Mouse (Mus musculus) intestine, postnatal 0 days (tissue): ENCODE data around the gene Six5. TPM values are rescaled to one million over a fixed set of nuclear protein-coding genes. Genes with fewer than 3 reads are reported as not detected.

Experiments
- ATAC-seq: fragments of 200-750 bp; cut with Nextera tagmentation; 2 replicates; pipeline ENCODE4 v1.8.0; 2017; ENCODE audit warnings: mild to moderate bottlenecking, moderate TSS enrichment, moderate library complexity
- H3K27ac ChIP-seq: fragments of 300-500 bp; sonication (generic); 2 replicates; pipeline ENCODE4 v1.5.1; 2014; ENCODE audit warnings: mild to moderate bottlenecking, low read depth, low read length, moderate library complexity
- H3K27me3 ChIP-seq: fragments of 300-500 bp; sonication (generic); replicated peaks from 2 replicates; pipeline ENCODE4 v1.6.1; 2014; ENCODE audit warnings: low read length, mixed read lengths; ENCODE audit not compliant: control insufficient read depth, insufficient read depth
- H3K36me3 ChIP-seq: fragments of 300-500 bp; sonication (generic); 2 replicates; pipeline ENCODE4 v1.6.1; 2014; ENCODE audit warnings: mild to moderate bottlenecking, moderate library complexity; ENCODE audit not compliant: control insufficient read depth, insufficient read depth
- H3K4me1 ChIP-seq: fragments of 300-500 bp; sonication (generic); replicated peaks from 2 replicates; pipeline ENCODE4 v1.6.1; 2014; ENCODE audit warnings: antibody characterized with exemption, low read length, mixed read lengths; ENCODE audit not compliant: control insufficient read depth, insufficient read depth
- H3K4me2 ChIP-seq: fragments of 300-500 bp; sonication (generic); replicated peaks from 2 replicates; pipeline ENCODE4 v1.6.1; 2014; ENCODE audit warnings: low read depth, mild to moderate bottlenecking, moderate library complexity
- H3K4me3 ChIP-seq: fragments of 300-500 bp; sonication (generic); 2 replicates; pipeline ENCODE4 v1.5.1; 2014; ENCODE audit warnings: low read depth, low read length
- H3K9ac ChIP-seq: fragments of 300-500 bp; sonication (generic); 2 replicates; pipeline ENCODE4 v1.6.1; 2014; ENCODE audit warnings: mild to moderate bottlenecking, low read depth, low read length
- H3K9me3 ChIP-seq: fragments of 300-500 bp; sonication (generic); 2 replicates; pipeline ENCODE4 v1.6.1; 2016; ENCODE audit warnings: mixed run types; ENCODE audit not compliant: control insufficient read depth
- CTCF ChIP-seq: sonication (generic); IDR thresholded peaks from 2 replicates; pipeline ENCODE4 v1.5.1; 2016; ENCODE audit warnings: low read depth, mild to moderate bottlenecking, control low read depth, antibody characterized with exemption, moderate library complexity
- WGBS: fragments of 180-500 bp; shearing (Covaris S2); extraction: QIAGEN DNeasy Blood & Tissue Kit; methylation state at CpG from one replicate; pipeline ENCODE4 v1.1.7; 2014; 5-methylcytosine and 5-hydroxymethylcytosine counted together
- polyA plus RNA-seq: library from polyadenylated mRNA; unstranded; fragments of >200 nt; fragmentation: Nextera tagmentation; extraction: Ambion mirVana; gene quantifications from 2 replicates; pipeline ENCODE4 v1.2.1, GENCODE M21; 2015

Gene Six5
- polyA plus RNA-seq, 1 experiment from 2014 or later, result 5.1 TPM

DNA sequence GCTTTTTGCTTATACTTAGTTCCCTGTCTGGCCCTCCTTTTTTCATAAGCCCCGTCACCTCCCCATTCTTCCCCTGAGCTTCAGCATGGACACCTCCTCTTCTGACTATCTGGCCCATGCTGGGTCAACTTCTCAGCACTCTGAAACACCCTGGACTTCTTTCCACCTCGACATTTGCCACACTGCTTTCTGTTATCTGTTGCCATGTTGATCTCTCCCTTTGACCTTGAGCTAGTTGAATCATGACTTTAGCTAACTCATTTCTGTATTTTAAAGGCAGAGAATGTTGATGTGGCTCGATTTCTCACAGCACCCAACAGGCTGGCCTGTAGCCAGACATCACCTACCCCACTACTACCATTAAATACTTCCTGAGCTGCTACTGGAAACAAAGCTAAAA, 13.0 kb downstream of the Six5 start:
- H3K9me3 ChIP-seq, result no peaks in the 10 kb centered on the region
- H3K4me3 ChIP-seq, result no peak overlapping the region
- H3K4me2 ChIP-seq, result no peak overlapping the region
- no peaks in the 10 kb centered on the region for H3K36me3 ChIP-seq
- H3K27me3 ChIP-seq, result no peaks in the 10 kb centered on the region
- WGBS, result 46% methylated on average over 3 of the region's 3 CpGs
- no peak for TF ChIP-seq CTCF
- no peak overlapping the region for H3K27ac ChIP-seq
- no peak for ATAC-seq
- H3K4me1 ChIP-seq, result no peaks in the 10 kb centered on the region
- no peak overlapping the region for H3K9ac ChIP-seq

DNA sequence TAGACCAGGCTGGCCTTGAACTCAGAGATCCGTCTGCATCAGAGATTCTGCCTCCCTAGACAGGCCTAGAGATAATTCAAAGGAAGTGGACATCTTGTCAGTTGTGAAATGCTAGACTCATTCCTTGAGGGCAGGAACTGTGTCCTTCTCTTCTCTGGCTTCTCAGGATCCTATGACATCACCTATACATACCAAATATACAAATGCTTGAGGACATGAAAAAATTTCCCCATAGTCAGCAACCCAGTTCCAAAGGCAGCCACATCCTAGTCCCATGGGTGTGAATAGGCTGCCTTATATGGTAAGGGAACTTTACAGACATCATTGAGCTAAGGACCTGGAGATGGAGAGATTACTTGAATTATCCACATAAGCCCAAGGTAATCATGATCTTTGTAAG, 15.2 kb downstream of the Six5 start:
- ATAC-seq, result no peak
- H3K27ac ChIP-seq, result no peak overlapping the region
- no peak overlapping the region for H3K9ac ChIP-seq
- H3K4me1 ChIP-seq, result no peaks in the 10 kb centered on the region
- H3K4me3 ChIP-seq, result no peak overlapping the region
- H3K4me2 ChIP-seq, result no peak overlapping the region
- no peaks in the 10 kb centered on the region for H3K27me3 ChIP-seq
- no peak for TF ChIP-seq CTCF
- WGBS, result 85% methylated on average over 1 of the region's 1 CpGs
- H3K36me3 ChIP-seq, result no peaks in the 10 kb centered on the region
- no peaks in the 10 kb centered on the region for H3K9me3 ChIP-seq

DNA sequence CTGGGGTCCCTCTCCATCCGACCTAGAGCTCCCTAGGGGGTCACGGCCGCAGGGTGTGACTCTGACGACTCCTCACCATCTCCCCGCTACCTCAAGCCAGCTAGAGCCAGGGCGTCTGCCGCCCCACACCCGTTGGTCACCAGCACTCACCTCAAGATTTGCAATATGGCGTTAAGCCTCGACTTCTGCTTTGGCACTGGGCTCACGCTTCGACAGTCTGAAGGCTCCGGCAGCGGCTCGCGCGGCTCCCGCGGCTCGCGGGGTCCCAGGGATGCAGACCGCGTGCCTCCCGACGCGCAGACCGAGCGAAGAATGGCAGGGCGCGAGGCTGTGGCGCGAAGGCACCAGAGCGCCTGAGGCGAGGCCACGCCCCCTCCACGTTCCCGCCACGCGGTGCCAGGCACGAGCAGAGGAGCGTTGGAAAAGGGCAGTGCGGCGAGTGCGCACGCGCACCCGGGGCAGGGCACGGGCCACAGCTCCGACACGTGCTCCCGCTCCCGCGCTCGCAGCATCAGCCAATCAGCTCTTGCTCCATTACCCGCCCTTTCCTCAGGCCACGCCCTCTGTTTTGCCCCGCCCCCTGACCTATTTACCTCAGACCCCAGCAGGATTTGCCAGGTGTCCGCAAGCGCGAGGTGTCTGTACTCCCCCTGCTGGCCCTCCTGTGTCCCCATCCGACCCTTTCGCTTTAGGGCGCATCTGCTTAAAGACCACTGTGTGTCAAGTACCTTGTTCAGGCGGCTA, 23.8 kb downstream of the Six5 start, which contains the start of gene Gm4969:
Gene Gm4969, minus strand, starts transcription at position 341 of the 744 bp plus-strand sequence.
- peak; percentile 43 for ATAC-seq
- Histone ChIP-seq H3K4me2 (peak within 1 kb of the TSS; percentile 40), H3K9ac (no peak within 1 kb of the TSS), H3K27ac (no peak within 1 kb of the TSS), H3K9me3 (no peaks in the 10 kb centered on the region), H3K4me1 (no peaks in the 10 kb centered on the region), H3K36me3 (no peaks in the 10 kb centered on the region), H3K4me3 (0 out of 2 replicates have a peak within 1 kb of the TSS, but pooled peaks have one; percentile 3), H3K27me3 (peaks cover 4% of the 10 kb centered on the region; the same call in 1 of the 2 replicates)
- 27% methylated on average over 64 of the region's 64 CpGs for WGBS
- peak; percentile 53 for TF ChIP-seq CTCF

DNA sequence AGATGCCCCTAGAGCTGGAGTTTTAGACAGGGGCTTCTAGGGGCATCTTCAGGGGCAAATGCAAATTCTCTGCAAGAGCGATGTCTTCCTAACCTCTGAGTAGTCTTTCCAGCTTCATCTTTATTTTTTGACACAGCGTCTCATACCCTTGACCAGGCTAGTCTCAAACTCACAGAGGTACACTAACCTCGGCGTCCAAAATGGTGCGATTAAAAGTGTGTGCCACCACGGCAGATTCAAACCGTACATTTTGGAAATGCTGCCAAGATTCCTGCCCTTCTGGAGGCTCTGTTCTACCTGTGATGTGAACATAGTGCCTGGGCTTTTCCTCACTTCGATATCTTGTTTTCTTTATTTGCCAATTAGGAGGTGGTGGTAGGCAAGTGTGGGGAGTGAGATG, 24.7 kb downstream of the Six5 start:
- H3K27ac ChIP-seq, result no peak overlapping the region
- no peaks in the 10 kb centered on the region for H3K4me1 ChIP-seq
- no peak for TF ChIP-seq CTCF
- H3K9ac ChIP-seq, result no peak overlapping the region
- no peaks in the 10 kb centered on the region for H3K36me3 ChIP-seq
- WGBS, result 93% methylated on average over 8 of the region's 8 CpGs
- ATAC-seq, result 0 out of 2 replicates have a peak, but pooled peaks have one; percentile 1
- H3K9me3 ChIP-seq, result no peaks in the 10 kb centered on the region
- H3K4me3 ChIP-seq, result peak overlapping the region; percentile 62; the same call in 1 of the 2 replicates
- H3K4me2 ChIP-seq, result no peak overlapping the region
- H3K27me3 ChIP-seq, result peaks cover 4% of the 10 kb centered on the region; the same call in 1 of the 2 replicates

DNA sequence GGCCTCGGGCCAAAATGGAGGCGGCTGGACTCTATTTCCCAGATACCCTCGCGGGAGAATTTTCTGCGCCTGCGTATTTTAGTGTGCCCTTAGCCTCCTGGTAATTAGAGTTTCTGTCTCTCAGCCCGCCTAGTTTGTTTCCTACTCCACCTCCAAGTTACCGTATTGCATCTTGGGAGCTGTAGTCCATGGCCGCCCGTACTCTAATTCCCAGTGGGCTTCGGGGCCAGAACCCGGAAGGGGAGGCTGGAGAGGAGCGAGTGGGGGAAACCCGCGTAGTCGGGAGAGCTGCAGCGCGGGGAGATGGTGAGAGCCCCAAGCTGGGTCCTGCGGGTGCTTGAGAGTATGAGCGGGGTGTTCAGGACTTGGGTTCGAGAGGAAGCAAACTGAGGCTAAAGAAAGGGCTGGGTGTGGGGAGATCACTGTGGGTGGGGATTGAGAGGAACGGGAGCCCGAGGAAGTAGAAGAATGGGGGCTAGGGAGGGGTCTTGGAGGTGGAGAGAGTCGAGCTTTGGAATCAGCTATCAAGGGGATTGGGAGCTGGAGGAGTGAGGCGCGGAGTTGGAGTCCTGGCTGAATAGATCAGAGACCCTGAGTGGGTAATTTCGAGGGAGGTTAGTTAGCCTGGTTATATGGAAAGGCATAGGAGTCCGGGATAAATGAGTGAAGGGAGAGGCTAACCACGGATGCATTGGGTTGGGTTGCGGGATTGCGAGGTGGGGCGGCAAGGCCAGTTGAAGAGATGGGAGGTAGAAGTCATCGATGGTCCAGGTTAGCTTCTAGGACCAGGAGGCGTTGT, 25.4 kb downstream of the Six5 start, which contains the start of gene Fbxo46:
Gene Fbxo46, plus strand, starts transcription at position 229 of the 799 bp plus-strand sequence.
- H3K9ac ChIP-seq, result peak within 1 kb of the TSS; percentile 48
- WGBS, result 2% methylated on average over 34 of the region's 34 CpGs
- peaks cover 4% of the 10 kb centered on the region; the same call in 1 of the 2 replicates for H3K27me3 ChIP-seq
- 0 out of 2 replicates have a peak, but pooled peaks cover 3% of the 10 kb centered on the region for H3K4me1 ChIP-seq
- no peaks in the 10 kb centered on the region for H3K9me3 ChIP-seq
- no peaks in the 10 kb centered on the region for H3K36me3 ChIP-seq
- H3K4me3 ChIP-seq, result peak within 1 kb of the TSS; percentile 62
- TF ChIP-seq CTCF, result no peak
- H3K4me2 ChIP-seq, result peak within 1 kb of the TSS; percentile 79
- no peak within 1 kb of the TSS for H3K27ac ChIP-seq
- peak; percentile 91 for ATAC-seq

DNA sequence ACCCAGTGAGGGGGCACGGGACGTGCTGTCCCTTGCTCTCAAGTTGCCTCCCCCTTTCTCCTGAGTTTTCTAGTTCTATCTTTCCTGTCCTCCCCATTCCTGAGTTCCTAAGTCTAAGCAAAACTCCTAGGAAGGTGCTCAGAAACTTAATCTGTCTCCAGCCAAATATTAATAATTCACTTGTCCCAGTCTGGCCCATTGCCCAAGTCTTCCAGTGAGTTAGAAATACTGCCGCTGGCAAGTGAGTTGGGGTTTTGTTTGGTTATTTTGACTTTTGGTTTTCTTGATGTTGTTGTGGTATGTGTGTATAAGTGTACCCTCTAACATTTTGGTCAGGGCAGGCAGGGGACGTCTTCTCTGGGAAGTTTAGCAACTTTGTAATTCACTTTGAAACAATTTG, 27.3 kb downstream of the Six5 start:
- Histone ChIP-seq H3K27ac (no peak overlapping the region), H3K36me3 (no peaks in the 10 kb centered on the region), H3K9me3 (no peaks in the 10 kb centered on the region), H3K4me3 (no peak overlapping the region), H3K4me1 (0 out of 2 replicates have a peak, but pooled peaks cover 3% of the 10 kb centered on the region), H3K9ac (no peak overlapping the region), H3K27me3 (peaks cover 4% of the 10 kb centered on the region; the same call in 1 of the 2 replicates), H3K4me2 (no peak overlapping the region)
- 89% methylated on average over 4 of the region's 4 CpGs for WGBS
- ATAC-seq, result no peak
- TF ChIP-seq CTCF, result no peak
